Mouse (Mus musculus): ENCODE data around the gene Ltc4s. TPM values are rescaled to one million over a fixed set of nuclear protein-coding genes. Genes with fewer than 3 reads are reported as not detected.

Gene Ltc4s
- total and polyA plus RNA-seq, 3 experiments, result not detected

DNA sequence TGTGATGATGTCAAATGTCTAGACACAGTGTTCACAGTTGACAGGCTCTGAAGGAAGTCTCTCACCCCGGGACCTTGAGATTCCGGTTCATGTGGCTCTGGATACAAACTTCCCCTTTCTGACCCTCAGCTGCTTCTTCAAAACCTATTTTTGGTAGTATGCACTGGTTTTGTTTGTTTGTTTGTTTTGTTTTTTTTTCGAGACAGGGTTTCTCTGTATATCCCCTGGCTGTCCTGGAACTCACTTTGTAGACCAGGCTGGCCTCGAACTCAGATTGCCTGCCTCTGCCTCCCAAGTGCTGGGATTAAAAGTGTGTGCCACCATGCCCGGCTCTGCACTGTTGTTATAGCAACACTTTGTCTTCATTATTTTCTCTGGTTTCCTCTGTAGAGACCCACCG, 5.5 kb upstream of the Ltc4s start:
- DNase-seq (ENCODE audit: low spot score) (no peak), ATAC-seq (ENCODE audit: extremely low read depth, insufficient number of reproducible peaks, low FRiP score, poor library complexity, severe bottlenecking) (no peak)
- no peak for TF ChIP-seq GATA1 (IDR thresholded peaks at IDR 0.05; ENCODE audit: borderline replicate concordance, low read length)
- no peak for TF ChIP-seq GATA2 (IDR thresholded peaks at IDR 0.05; ENCODE audit: borderline replicate concordance, low read depth, low read length)
- no peak for TF ChIP-seq CTCF (IDR thresholded peaks at IDR 0.05; ENCODE audit: low read depth, low read length)
- TF ChIP-seq TAL1 (conservative IDR thresholded peaks at IDR 0.05; ENCODE audit: low read depth, low read length), result no peak
- Histone ChIP-seq H3K4me1 (ENCODE audit: insufficient read depth, low read depth, low read length) (peaks cover 6% of the 10 kb centered on the region; the same call in 1 of the 2 replicates), H3K4me3 (ENCODE audit: low read depth, low read length) (no peak overlapping the region), H3K27me3 (ENCODE audit: insufficient read depth, low read length) (no peaks in the 10 kb centered on the region; the same call in 1 of the 2 replicates), H3K9me3 (replicated peaks) (no peaks in the 10 kb centered on the region), H3K36me3 (replicated peaks) (no peaks in the 10 kb centered on the region)

DNA sequence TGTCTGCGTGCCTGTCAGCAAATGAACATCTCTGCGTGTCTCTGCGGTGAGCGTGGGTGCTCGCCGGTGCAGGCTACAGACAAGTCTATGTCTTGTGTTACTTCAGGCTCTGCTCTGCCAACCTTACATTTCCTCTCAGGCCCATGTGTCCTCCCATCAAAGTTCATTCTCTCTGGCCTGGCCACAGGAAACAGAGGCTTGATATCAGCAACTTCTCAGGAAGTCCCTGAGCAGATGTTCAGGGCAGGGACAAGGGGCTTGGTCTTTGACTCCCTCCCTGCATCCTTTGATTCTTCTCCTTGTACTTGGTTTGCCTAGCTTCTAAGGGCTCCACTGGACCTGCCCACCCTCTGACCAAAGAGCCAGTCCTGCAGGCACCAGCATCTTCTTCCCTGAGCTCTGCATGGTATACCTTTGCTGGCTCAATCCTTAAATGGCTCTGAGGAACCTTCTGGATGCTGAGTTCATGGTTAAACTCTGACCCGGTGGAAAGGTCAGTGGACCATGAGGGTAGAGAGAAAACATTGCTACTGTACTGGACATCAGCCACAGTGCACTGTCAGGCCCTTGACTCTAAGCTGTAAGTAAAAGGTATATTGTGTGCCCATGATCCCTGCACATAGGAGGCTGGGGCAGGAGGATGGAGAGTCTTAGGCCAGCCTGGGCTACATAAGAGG, 2.0 kb upstream of the Ltc4s start:
- H3K9me3 ChIP-seq (replicated peaks), result no peaks in the 10 kb centered on the region
- ATAC-seq (ENCODE audit: extremely low read depth, insufficient number of reproducible peaks, low FRiP score, poor library complexity, severe bottlenecking) (no peak), DNase-seq (ENCODE audit: low spot score) (no peak)
- H3K4me3 ChIP-seq (ENCODE audit: low read depth, low read length), result no peak overlapping the region
- peaks cover 16% of the 10 kb centered on the region for H3K27me3 ChIP-seq (ENCODE audit: insufficient read depth, low read length)
- TF ChIP-seq GATA2 (IDR thresholded peaks at IDR 0.05; ENCODE audit: borderline replicate concordance, low read depth, low read length) (no peak), TAL1 (conservative IDR thresholded peaks at IDR 0.05; ENCODE audit: low read depth, low read length) (no peak), GATA1 (IDR thresholded peaks at IDR 0.05; ENCODE audit: borderline replicate concordance, low read length) (no peak), POLR2AphosphoS5 (IDR thresholded peaks at IDR 0.05; ENCODE audit: insufficient replicate concordance, low read depth, low read length) (no peak), CTCF (IDR thresholded peaks at IDR 0.05; ENCODE audit: low read depth, low read length) (no peak)
- peaks cover 31% of the 10 kb centered on the region for H3K4me1 ChIP-seq (ENCODE audit: insufficient read depth, low read depth, low read length)
- H3K36me3 ChIP-seq (replicated peaks), result peaks cover 13% of the 10 kb centered on the region

DNA sequence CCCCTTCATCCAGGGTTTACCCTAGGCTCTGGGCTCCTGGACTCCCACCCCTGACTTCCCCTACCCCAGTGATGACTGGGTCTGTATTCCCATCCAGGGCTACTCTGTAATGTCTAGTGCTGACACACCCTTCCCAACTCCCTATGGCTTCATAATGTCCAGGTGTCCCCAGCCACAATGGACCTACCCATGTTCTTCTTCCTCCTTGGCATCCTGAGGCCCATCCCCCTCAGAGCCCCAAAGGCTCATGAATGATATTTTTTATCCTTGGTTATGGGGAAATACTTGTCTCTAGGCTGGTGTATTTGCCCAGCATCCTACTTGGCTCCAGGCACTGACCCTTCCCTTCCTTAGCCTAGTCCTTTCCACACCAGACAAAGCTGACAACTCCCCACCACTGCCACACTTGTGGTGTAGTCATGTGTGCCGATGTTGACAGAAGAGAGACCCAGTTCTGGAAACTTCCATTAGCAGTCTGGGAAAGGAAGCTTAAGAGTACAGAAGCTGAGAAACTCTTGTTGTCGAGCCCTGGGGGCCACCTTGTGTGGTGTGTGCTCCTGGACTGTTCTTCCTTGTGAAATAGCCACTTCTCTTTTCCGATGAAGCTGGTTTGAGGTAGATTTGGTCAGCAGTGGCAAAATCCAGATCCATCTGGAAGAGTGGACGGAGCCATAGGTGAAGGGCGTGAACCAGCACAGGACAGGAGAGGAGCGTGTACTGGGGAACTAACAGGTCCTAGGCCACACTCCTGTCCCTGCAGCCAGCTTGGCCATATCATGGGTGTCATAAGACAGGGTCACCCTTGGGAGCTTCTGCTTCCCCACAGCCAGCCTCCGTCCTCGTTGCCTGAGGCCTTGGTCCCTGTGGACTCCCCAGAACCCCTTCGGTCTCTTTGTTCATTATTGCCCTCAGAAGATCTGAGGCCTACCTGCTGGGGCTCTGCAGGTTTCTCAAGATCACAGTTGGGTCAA, 690 bp upstream of the Ltc4s start:
- Histone ChIP-seq H3K36me3 (replicated peaks) (peaks cover 26% of the 10 kb centered on the region), H3K4me3 (ENCODE audit: low read depth, low read length) (no peak overlapping the region), H3K4me1 (ENCODE audit: insufficient read depth, low read depth, low read length) (peaks cover 31% of the 10 kb centered on the region), H3K9me3 (replicated peaks) (no peaks in the 10 kb centered on the region), H3K27me3 (ENCODE audit: insufficient read depth, low read length) (peaks cover 16% of the 10 kb centered on the region)
- TF ChIP-seq POLR2AphosphoS5 (IDR thresholded peaks at IDR 0.05; ENCODE audit: insufficient replicate concordance, low read depth, low read length) (no peak), GATA1 (IDR thresholded peaks at IDR 0.05; ENCODE audit: borderline replicate concordance, low read length) (no peak), TAL1 (conservative IDR thresholded peaks at IDR 0.05; ENCODE audit: low read depth, low read length) (no peak)
- ATAC-seq (ENCODE audit: extremely low read depth, insufficient number of reproducible peaks, low FRiP score, poor library complexity, severe bottlenecking) (no peak), DNase-seq (ENCODE audit: low spot score) (no peak)

DNA sequence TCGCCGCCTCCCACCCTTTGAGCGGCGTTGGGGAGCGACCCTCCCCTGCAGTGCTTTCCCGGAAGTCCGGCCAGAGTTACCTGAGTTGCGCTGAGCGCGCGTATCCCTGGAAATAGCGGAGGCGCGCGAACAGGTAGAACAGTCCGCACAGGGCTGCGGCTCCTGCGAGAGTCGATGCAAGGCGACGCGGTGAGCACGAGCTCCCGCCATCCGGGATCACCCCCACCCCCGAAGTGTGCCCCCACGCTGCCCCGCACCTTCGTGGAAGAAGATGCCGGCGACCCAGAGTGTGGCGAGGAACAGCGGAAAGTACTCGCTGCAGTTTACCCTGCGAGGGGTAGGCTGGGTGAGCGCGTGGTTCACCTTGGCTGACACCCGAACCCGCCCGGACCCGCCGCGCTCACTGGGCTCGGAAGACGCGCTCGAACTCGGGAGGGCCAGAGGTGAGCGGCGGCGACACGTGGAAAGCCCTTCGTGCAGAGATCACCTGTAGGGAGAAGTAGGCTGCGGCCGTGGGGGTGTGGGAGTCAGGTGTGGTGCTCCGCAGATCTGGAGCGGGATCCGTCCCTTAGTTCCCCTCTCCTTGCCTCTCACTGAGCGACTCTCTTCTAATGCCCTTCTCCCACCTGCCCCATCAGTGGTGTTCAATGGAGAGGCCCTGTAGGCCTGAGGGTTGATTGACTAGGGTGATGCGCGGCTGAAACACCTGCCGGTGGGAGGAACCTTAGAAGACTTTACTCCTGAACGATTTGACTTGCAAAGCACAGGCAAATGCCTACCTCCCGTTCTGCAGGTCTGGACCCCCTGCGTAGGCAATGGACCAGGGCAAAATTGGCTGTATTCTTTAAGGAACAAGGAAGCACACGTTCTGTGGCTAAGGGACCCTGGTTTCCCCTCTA, 1.2 kb downstream of the Ltc4s start:
- Histone ChIP-seq H3K4me3 (ENCODE audit: low read depth, low read length) (peak overlapping the region; percentile 76), H3K9me3 (replicated peaks) (no peaks in the 10 kb centered on the region), H3K4me1 (ENCODE audit: insufficient read depth, low read depth, low read length) (peaks cover 32% of the 10 kb centered on the region), H3K27me3 (ENCODE audit: insufficient read depth, low read length) (peaks cover 16% of the 10 kb centered on the region), H3K36me3 (replicated peaks) (peaks cover 45% of the 10 kb centered on the region)
- ATAC-seq (ENCODE audit: extremely low read depth, insufficient number of reproducible peaks, low FRiP score, poor library complexity, severe bottlenecking) (no peak), DNase-seq (ENCODE audit: low spot score) (peak; percentile 36)
- TF ChIP-seq GATA2 (IDR thresholded peaks at IDR 0.05; ENCODE audit: borderline replicate concordance, low read depth, low read length) (no peak), POLR2AphosphoS5 (IDR thresholded peaks at IDR 0.05; ENCODE audit: insufficient replicate concordance, low read depth, low read length) (no peak), GATA1 (IDR thresholded peaks at IDR 0.05; ENCODE audit: borderline replicate concordance, low read length) (no peak)

- Histone ChIP-seq H3K4me3 (ENCODE audit: low read depth, low read length) (peak overlapping the region; percentile 76), H3K27me3 (ENCODE audit: insufficient read depth, low read length) (peaks cover 16% of the 10 kb centered on the region), H3K36me3 (replicated peaks) (peaks cover 51% of the 10 kb centered on the region), H3K4me1 (ENCODE audit: insufficient read depth, low read depth, low read length) (peaks cover 39% of the 10 kb centered on the region), H3K9me3 (replicated peaks) (no peaks in the 10 kb centered on the region)
- ATAC-seq (ENCODE audit: extremely low read depth, insufficient number of reproducible peaks, low FRiP score, poor library complexity, severe bottlenecking) (peak; percentile 76), DNase-seq (ENCODE audit: low spot score) (peak; percentile 94)
- TF ChIP-seq GATA1 (IDR thresholded peaks at IDR 0.05; ENCODE audit: borderline replicate concordance, low read length) (no peak), CTCF (IDR thresholded peaks at IDR 0.05; ENCODE audit: low read depth, low read length) (no peak), POLR2AphosphoS5 (IDR thresholded peaks at IDR 0.05; ENCODE audit: insufficient replicate concordance, low read depth, low read length) (no peak), GATA2 (IDR thresholded peaks at IDR 0.05; ENCODE audit: borderline replicate concordance, low read depth, low read length) (no peak), TAL1 (conservative IDR thresholded peaks at IDR 0.05; ENCODE audit: low read depth, low read length) (no peak)
Measured at GRCm38 (mm10) chr11:50236540-50236936, 1.9 kb downstream of the Ltc4s start.
